Mouse (Mus musculus): Measurements from ENCODE around the gene Fam189a1. TPM values are rescaled to one million over a fixed set of nuclear protein-coding genes. Genes with fewer than 3 reads are reported as not detected.
A peak's percentile ranks its signal among the peaks of the same experiment; 100 is the strongest.

Fam189a1 gene
- total and polyA plus RNA-seq, 3 experiments: not detected

DNA sequence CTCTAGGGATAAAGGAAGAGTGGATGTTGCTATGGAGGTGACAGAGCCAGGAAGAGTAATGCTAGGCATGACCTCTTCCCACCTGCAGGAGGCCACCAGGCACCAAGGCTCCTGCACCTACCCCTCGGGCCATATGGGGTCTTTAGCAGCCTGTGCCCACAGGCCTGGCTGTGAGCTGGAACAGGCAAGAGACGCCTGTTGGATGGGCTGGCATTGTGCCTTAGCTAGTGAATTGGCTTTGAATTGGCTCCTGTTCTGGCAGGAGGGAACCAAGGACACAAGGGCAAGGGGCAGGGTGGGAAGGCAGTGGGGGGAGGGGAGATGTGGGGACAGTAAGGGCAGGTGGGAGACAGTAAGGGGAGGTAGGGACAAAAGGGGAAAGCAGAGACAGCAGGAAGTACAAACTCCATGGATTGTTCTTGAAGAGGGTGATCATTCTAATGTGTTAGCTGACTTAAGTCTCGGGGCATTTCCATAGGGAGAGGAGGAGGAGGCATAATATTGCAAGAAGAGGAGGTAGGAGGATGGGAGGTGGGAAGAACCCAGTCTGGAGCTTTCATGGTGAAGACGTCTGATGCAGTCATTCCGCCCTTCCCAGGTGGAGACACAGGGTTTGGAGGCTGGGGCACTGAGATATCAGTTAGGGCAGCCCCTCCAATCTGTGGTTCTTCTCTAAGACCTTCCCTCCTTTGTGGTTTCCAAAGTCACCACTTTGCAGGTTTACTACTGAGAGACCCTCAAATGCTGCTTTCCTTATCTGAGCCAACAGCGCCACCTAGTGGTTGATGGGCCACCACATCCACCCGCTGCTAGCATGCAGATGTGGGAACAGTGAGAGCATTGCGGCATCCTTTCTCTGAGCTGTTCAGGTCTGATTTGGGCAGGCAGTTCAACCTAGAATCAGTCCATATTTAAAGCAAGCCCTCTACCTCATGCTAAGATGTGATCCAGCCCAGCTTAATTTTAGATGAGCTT lies 414.8 kb downstream of the Fam189a1 start:
- DNase-seq (ENCODE audit: low read depth, low spot score): peak; percentile 38
- H3K27ac ChIP-seq (ENCODE audit: control insufficient read depth, low read depth, low read length): no peak overlapping the region
- no peak overlapping the region for H3K4me3 ChIP-seq (ENCODE audit: control insufficient read depth in 1 of 2, insufficient read depth in 1 of 2, low read depth in 2 of 2, low read length in 2 of 2)
- no peaks in the 10 kb centered on the region for H3K79me2 ChIP-seq (ENCODE audit: control insufficient read depth, insufficient read depth, low read length, poor library complexity)
- H3K36me3 ChIP-seq (ENCODE audit: control insufficient read depth in 1 of 2, insufficient read depth in 2 of 2, low read length in 2 of 2): no peaks in the 10 kb centered on the region
- H3K9me3 ChIP-seq (replicated peaks; ENCODE audit: insufficient read depth, low read length): no peaks in the 10 kb centered on the region
- TF ChIP-seq ZKSCAN1 (IDR thresholded peaks at IDR 0.05; ENCODE audit: low read depth, low read length) (no peak), CTCF (IDR thresholded peaks at IDR 0.05 in 2 of 3, conservative IDR thresholded peaks at IDR 0.05 in 1 of 3; ENCODE audit: control insufficient read depth in 1 of 3, insufficient read depth in 1 of 3, low read depth in 2 of 3, low read length in 3 of 3, poor library complexity in 1 of 3, severe bottlenecking in 1 of 3) (peak; percentile 48 to 79 (median 49)), MAZ (IDR thresholded peaks at IDR 0.05; ENCODE audit: low read depth, low read length) (no peak), EP300 (IDR thresholded peaks at IDR 0.05; ENCODE audit: low read depth in 1 of 2, low read length in 2 of 2) (no peak), SMC3 (IDR thresholded peaks at IDR 0.05; ENCODE audit: low read depth, low read length) (peak; percentile 28), MYB (IDR thresholded peaks at IDR 0.05; ENCODE audit: low read depth, low read length) (no peak), ZC3H11A (IDR thresholded peaks at IDR 0.05; ENCODE audit: low read depth, low read length) (0 out of 2 replicates have a peak, but pooled peaks have one; percentile 10), ETS1 (IDR thresholded peaks at IDR 0.05; ENCODE audit: low read depth, low read length) (no peak), ELF1 (IDR thresholded peaks at IDR 0.05; ENCODE audit: low read depth, low read length) (no peak), MYC (IDR thresholded peaks at IDR 0.05; ENCODE audit: low read depth, low read length) (no peak), CHD1 (IDR thresholded peaks at IDR 0.05; ENCODE audit: low read depth, low read length) (no peak), UBTF (IDR thresholded peaks at IDR 0.05; ENCODE audit: borderline replicate concordance, insufficient read depth, low read depth, low read length) (no peak), POLR2AphosphoS2 (IDR thresholded peaks at IDR 0.05; ENCODE audit: low read length) (no peak), NRF1 (IDR thresholded peaks at IDR 0.05; ENCODE audit: insufficient read depth, low read depth, low read length, poor library complexity, severe bottlenecking) (no peak), HCFC1 (IDR thresholded peaks at IDR 0.05; ENCODE audit: low read depth, low read length) (no peak), MXI1 (IDR thresholded peaks at IDR 0.05; ENCODE audit: low read depth, low read length) (no peak), GATA1 (IDR thresholded peaks at IDR 0.05; ENCODE audit: low read depth, low read length) (no peak), RCOR1 (IDR thresholded peaks at IDR 0.05; ENCODE audit: low read depth, low read length) (no peak), USF2 (IDR thresholded peaks at IDR 0.05; ENCODE audit: borderline replicate concordance in 1 of 2, insufficient read depth in 1 of 2, low read depth in 1 of 2, low read length in 2 of 2) (no peak), USF1 (IDR thresholded peaks at IDR 0.05; ENCODE audit: low read depth, low read length) (no peak), RAD21 (IDR thresholded peaks at IDR 0.05; ENCODE audit: low read depth, low read length) (peak; percentile 52), TBP (IDR thresholded peaks at IDR 0.05; ENCODE audit: low read depth, low read length) (no peak)
- H3K9ac ChIP-seq (ENCODE audit: control insufficient read depth, low read depth, low read length, poor library complexity, severe bottlenecking): no peak overlapping the region
- H3K4me1 ChIP-seq (ENCODE audit: control insufficient read depth in 1 of 2, insufficient read depth in 2 of 2, low read length in 2 of 2): no peaks in the 10 kb centered on the region
- no peaks in the 10 kb centered on the region for H3K27me3 ChIP-seq (ENCODE audit: control insufficient read depth in 1 of 2, insufficient read depth in 2 of 2, low read length in 2 of 2)
